Mouse (Mus musculus) hindbrain, embryonic 14.5 days (tissue): ENCODE data around the gene Tectb. TPM values are rescaled to one million over a fixed set of nuclear protein-coding genes. Genes with fewer than 3 reads are reported as not detected.

ENCODE experiments used
- ATAC-seq: fragments of 200-750 bp; cut with Nextera tagmentation; 2 replicates; pipeline ENCODE4 v1.8.0; 2017; ENCODE audit warnings: moderate number of reproducible peaks, mild to moderate bottlenecking, moderate TSS enrichment, moderate library complexity; ENCODE audit not compliant: low FRiP score
- DNase-seq: peaks from one replicate; pipeline ENCODE4 v3.0.0-alpha.2; 2015; ENCODE audit warnings: low spot score
- H3K27ac ChIP-seq: fragments of 300-500 bp; sonication (generic); 2 replicates; pipeline ENCODE4 v1.5.1; 2014; ENCODE audit warnings: mild to moderate bottlenecking, moderate library complexity
- H3K27me3 ChIP-seq: fragments of 300-500 bp; sonication (generic); 2 replicates; pipeline ENCODE4 v1.6.1; 2014; ENCODE audit warnings: mild to moderate bottlenecking, low read length, mixed read lengths; ENCODE audit not compliant: control insufficient read depth, insufficient read depth
- H3K36me3 ChIP-seq: fragments of 300-500 bp; sonication (generic); replicated peaks from 2 replicates; pipeline ENCODE4 v1.6.1; 2014; ENCODE audit not compliant: control insufficient read depth, insufficient read depth
- H3K4me1 ChIP-seq: fragments of 300-500 bp; sonication (generic); replicated peaks from 2 replicates; pipeline ENCODE4 v1.6.1; 2014; ENCODE audit warnings: antibody characterized with exemption, low read length, mixed read lengths; ENCODE audit not compliant: control insufficient read depth, insufficient read depth
- H3K4me2 ChIP-seq: fragments of 300-500 bp; sonication (generic); replicated peaks from 2 replicates; pipeline ENCODE4 v1.6.1; 2014; ENCODE audit warnings: mild to moderate bottlenecking, moderate library complexity
- H3K4me3 ChIP-seq: fragments of 300-500 bp; sonication (generic); replicated peaks from 2 replicates; pipeline ENCODE4 v1.5.1; 2014; ENCODE audit warnings: mild to moderate bottlenecking, low read length
- H3K9ac ChIP-seq: fragments of 300-500 bp; sonication (generic); 2 replicates; pipeline ENCODE4 v1.6.1; 2014
- H3K9me3 ChIP-seq: fragments of 300-500 bp; sonication (generic); 2 replicates; pipeline ENCODE4 v1.6.1; 2016; ENCODE audit warnings: low read length; ENCODE audit not compliant: control insufficient read depth
- WGBS: fragments of 180-500 bp; shearing (Covaris S2); extraction: QIAGEN DNeasy Blood & Tissue Kit; methylation state at CpG from one replicate; pipeline ENCODE4 v1.1.7; 2014; 5-methylcytosine and 5-hydroxymethylcytosine counted together
- polyA plus RNA-seq: library from polyadenylated mRNA; unstranded; fragments of >200 nt; fragmentation: Nextera tagmentation; extraction: Ambion mirVana; gene quantifications from 2 replicates; pipeline ENCODE4 v1.2.1, GENCODE M21; 2014

Gene Tectb
- polyA plus RNA-seq, 1 experiment from 2014 or later, result 0.37 TPM

DNA sequence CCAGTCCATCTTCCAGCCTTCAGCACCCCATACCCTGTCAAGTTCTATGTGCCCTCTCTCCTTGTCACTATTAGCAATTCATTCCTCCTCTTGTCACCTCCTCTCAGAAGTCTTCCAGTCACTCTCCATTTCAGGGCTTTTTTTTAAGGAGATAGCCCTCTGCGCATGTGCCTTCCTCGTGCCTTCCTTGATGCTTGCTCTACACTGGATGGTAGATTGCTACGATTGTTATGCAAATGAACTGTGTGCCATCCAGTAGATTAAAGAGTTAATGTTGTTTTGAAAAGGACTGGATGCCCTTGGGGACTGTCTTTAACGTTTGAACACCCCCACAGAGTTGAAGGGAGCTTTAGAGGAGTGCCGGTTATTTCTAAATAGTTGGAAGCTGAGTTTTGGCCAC is 46.1 kb downstream of the Tectb start:
- Histone ChIP-seq H3K4me1 (peaks cover 3% of the 10 kb centered on the region; the same call in 1 of the 2 replicates), H3K36me3 (no peaks in the 10 kb centered on the region), H3K9me3 (no peaks in the 10 kb centered on the region), H3K4me3 (no peak overlapping the region), H3K27me3 (no peaks in the 10 kb centered on the region), H3K4me2 (no peak overlapping the region), H3K9ac (no peak overlapping the region), H3K27ac (no peak overlapping the region)
- DNase-seq (no peak), ATAC-seq (no peak)
- WGBS, result 58% methylated on average over 5 of the region's 5 CpGs

DNA sequence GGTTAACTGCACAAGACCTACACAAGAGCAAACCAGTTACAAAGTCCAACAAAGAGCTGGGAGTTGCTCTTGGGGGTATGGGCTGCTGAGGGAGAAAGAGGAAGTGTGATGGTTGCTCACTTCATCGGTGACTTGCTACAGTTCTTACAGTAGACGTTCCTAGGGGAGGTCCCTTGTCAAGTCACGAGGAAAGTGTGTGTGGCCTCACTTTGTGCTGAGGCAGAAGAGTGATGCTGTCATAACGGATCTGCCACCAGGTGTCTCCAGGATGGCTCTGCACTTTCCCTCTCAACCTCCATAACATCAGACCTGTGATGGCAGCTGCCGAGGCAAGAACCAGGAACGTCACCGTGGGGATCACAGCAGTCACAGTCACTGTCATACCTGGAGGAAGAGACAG is 46.6 kb downstream of the Tectb start:
- Histone ChIP-seq H3K27ac (no peak overlapping the region), H3K9ac (no peak overlapping the region), H3K4me3 (no peak overlapping the region), H3K27me3 (no peaks in the 10 kb centered on the region), H3K4me1 (peaks cover 3% of the 10 kb centered on the region; the same call in 1 of the 2 replicates), H3K36me3 (no peaks in the 10 kb centered on the region), H3K4me2 (no peak overlapping the region), H3K9me3 (no peaks in the 10 kb centered on the region)
- 87% methylated on average over 7 of the region's 7 CpGs for WGBS
- ATAC-seq (no peak), DNase-seq (no peak)

DNA sequence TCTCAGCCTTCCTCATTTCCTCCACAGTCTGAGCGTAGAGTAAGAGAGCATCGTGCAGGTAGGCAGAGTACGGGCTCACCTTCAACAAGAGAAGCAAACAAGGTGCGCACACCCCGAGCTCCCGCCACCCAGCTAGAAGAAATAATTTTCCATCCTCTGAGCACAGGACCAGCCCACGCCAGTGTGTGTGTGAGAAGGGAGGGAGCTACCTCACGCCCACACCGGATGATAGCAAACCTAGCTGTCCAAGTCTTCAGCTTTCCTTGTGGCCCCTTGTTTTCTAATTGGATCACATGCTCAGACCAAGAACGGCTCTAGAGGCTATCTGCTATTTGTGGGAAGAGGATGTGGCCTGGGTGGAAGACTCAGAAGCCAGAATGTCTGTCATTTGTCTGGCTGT is 50.5 kb downstream of the Tectb start:
- WGBS, result 77% methylated on average over 10 of the region's 10 CpGs
- Histone ChIP-seq H3K36me3 (no peaks in the 10 kb centered on the region), H3K4me3 (no peak overlapping the region), H3K27ac (no peak overlapping the region), H3K9ac (no peak overlapping the region), H3K9me3 (no peaks in the 10 kb centered on the region), H3K27me3 (no peaks in the 10 kb centered on the region), H3K4me2 (no peak overlapping the region), H3K4me1 (peaks cover 3% of the 10 kb centered on the region; the same call in 1 of the 2 replicates)
- no peak for DNase-seq
- ATAC-seq, result no peak

DNA sequence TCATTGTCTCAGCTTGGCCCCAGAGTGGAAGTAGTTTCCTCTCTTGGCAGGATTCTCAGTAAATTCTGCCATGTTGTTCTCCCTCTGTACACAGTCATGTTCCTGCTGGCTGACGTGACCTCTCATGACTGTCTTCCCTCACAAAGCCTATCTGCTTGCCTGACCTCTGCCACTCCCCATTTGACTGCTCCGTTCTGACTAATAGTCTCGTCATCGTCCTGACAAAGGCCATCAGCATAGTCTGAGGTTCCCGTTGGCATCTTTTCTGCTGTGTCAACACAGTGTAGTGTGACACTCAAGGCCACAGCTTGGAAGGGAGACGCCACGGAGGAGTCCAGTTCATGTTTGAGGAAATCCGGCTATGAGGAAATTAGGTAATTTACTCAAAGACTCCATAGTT is 51.6 kb downstream of the Tectb start:
- no peak for ATAC-seq
- no peak overlapping the region for H3K27ac ChIP-seq
- 46% methylated on average over 8 of the region's 8 CpGs for WGBS
- H3K27me3 ChIP-seq, result no peaks in the 10 kb centered on the region
- H3K36me3 ChIP-seq, result no peaks in the 10 kb centered on the region
- H3K4me1 ChIP-seq, result peaks cover 3% of the 10 kb centered on the region; the same call in 1 of the 2 replicates
- no peak for DNase-seq
- no peak overlapping the region for H3K4me2 ChIP-seq
- H3K4me3 ChIP-seq, result no peak overlapping the region
- H3K9me3 ChIP-seq, result no peaks in the 10 kb centered on the region
- H3K9ac ChIP-seq, result no peak overlapping the region

DNA sequence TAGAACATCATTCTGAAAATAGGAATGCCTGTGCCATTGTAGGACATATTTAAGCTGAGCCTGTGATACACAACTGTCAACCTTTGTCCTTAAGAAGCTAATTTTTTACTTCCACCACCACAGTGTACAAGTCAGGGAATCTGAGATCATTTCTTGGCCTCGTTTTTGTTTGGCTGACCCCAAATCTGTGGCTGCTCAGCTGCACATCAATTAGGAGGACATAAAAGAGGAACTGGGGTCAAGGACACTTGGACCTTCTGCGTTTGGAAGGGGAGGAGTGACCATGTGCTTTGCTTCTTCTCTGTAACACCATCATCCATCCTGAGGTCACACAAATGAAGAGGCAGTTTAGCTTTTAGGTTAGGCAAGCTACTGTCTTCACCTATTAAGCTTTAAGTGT is 55.5 kb downstream of the Tectb start:
- Histone ChIP-seq H3K27me3 (no peaks in the 10 kb centered on the region), H3K4me3 (no peak overlapping the region), H3K36me3 (no peaks in the 10 kb centered on the region), H3K9me3 (no peaks in the 10 kb centered on the region), H3K27ac (no peak overlapping the region), H3K4me2 (no peak overlapping the region), H3K4me1 (peaks cover under 1% of the 10 kb centered on the region; the same call in 1 of the 2 replicates), H3K9ac (no peak overlapping the region)
- ATAC-seq (no peak), DNase-seq (no peak)
- 50% methylated on average over 2 of the region's 2 CpGs for WGBS

DNA sequence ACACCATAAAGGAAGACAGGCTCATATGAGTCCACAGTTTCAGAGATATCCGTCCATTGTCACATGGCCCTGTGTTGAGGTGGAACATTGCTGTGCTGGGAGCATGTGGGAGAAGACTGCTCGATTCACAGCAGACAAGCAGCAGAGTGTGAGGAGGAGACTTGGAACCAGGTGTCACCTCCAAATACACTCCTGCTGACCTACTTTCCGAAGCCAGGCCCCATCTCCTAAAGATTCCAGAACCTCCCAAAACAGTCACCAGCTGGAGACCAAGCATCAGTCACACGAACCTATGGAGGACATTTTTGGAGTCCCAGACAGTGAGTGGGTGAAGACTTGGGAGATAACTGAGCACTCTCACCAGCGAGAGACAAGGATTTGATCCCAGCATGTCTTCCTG is 56.0 kb downstream of the Tectb start:
- no peak overlapping the region for H3K27ac ChIP-seq
- no peaks in the 10 kb centered on the region for H3K36me3 ChIP-seq
- H3K27me3 ChIP-seq, result no peaks in the 10 kb centered on the region
- H3K4me2 ChIP-seq, result no peak overlapping the region
- DNase-seq (no peak), ATAC-seq (no peak)
- H3K4me1 ChIP-seq, result no peaks in the 10 kb centered on the region
- WGBS, result 90% methylated on average over 5 of the region's 5 CpGs
- no peak overlapping the region for H3K9ac ChIP-seq
- no peaks in the 10 kb centered on the region for H3K9me3 ChIP-seq
- no peak overlapping the region for H3K4me3 ChIP-seq

DNA sequence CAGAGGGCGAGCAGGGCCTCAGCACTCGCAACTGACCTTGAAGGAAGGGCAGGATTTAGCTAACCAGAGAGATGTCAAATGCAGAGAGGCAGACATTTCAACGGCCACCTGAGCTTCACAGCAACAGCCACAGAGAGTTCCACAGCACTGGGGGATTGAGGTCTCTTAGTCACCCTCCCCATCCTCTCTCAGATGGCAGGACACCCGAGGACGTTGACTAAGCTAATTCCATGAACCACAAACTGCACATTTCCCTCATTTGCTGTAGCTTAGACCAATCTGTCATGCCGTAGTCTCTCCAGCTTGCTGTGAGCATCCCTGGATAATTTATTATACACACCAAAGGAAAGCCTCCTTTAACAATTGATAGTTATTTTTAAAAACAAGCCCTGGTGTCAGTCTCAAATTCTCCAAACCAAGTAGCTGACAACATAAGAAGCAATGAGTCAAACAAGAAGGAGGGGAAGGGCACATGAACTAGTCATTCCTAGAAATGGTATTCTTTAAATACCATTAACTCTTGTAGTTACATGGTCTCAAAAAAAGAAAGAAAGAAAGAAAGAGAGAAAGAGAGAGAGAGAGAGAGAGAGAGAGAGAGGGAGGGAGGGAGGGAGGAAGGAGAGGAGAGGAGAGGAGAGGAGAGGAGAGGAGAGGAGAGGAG is 59.4 kb downstream of the Tectb start:
- DNase-seq (no peak), ATAC-seq (no peak)
- no peak overlapping the region for H3K4me3 ChIP-seq
- no peaks in the 10 kb centered on the region for H3K4me1 ChIP-seq
- 82% methylated on average over 6 of the region's 6 CpGs for WGBS
- H3K27me3 ChIP-seq, result no peaks in the 10 kb centered on the region
- H3K36me3 ChIP-seq, result no peaks in the 10 kb centered on the region
- no peak overlapping the region for H3K9ac ChIP-seq
- no peaks in the 10 kb centered on the region for H3K9me3 ChIP-seq
- no peak overlapping the region for H3K27ac ChIP-seq
- H3K4me2 ChIP-seq, result no peak overlapping the region

DNA sequence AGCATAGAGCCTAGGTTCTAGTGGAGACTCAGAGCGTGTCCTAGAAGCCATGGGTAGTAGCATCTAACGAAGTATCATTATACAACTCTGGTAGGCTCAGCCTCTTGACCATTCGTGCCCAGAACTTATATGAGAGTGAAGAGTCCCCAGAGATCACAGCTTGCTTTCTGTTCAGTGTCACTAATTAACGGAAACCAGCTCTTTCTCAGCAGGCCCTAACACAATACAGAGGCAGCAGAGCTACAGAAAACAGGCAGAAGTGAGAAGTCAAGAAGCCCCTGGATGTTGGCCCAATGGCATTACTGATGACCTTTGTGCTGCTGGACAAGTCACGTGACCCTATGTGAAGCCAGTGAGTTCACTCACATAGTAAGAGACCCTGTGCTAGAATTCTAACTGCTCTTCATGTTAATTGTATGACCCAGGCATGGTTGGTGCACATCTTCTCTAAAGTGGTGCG is 60.7 kb downstream of the Tectb start, which contains the start of gene Gucy2g:
Gucy2g (minus strand) TSS at position 51 of the 460 bp plus-strand sequence.
- Histone ChIP-seq H3K27ac (no peak within 1 kb of the TSS), H3K9me3 (no peaks in the 10 kb centered on the region), H3K36me3 (no peaks in the 10 kb centered on the region), H3K4me2 (no peak within 1 kb of the TSS), H3K4me1 (no peaks in the 10 kb centered on the region), H3K27me3 (no peaks in the 10 kb centered on the region), H3K4me3 (no peak within 1 kb of the TSS), H3K9ac (no peak within 1 kb of the TSS)
- 71% methylated on average over 6 of the region's 6 CpGs for WGBS
- ATAC-seq (no peak), DNase-seq (no peak)

DNA sequence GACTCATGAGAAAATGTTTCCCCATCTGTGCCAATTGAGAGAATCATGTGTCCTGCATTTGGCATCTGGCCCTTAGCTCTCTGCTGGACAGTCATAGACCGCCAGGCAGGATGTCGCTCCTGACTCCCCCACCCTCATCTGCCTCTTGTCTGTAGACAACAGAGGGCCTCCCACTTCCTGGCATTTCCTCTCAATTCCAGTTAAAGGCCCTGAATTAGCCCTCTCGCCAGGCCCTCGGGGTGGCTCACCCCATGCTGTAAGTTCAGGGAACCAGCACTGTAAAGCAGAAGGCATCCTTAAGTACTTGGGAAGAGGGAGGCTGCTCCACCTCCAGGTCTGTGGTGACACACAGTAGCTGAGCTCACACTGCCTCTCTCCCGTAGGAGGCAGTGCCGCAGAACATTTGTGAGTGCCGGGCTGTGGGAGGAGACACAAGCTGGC is 64.3 kb downstream of the Tectb start:
- H3K27me3 ChIP-seq, result no peaks in the 10 kb centered on the region
- no peak overlapping the region for H3K4me3 ChIP-seq
- no peak overlapping the region for H3K9ac ChIP-seq
- H3K4me1 ChIP-seq, result no peaks in the 10 kb centered on the region
- no peak for ATAC-seq
- H3K27ac ChIP-seq, result no peak overlapping the region
- H3K9me3 ChIP-seq, result no peaks in the 10 kb centered on the region
- no peak overlapping the region for H3K4me2 ChIP-seq
- 32% methylated on average over 7 of the region's 7 CpGs for WGBS
- no peak for DNase-seq
- H3K36me3 ChIP-seq, result no peaks in the 10 kb centered on the region
